9 mouse cellular contexts compared by ENCODE assay signal in the genomic region with DNA sequence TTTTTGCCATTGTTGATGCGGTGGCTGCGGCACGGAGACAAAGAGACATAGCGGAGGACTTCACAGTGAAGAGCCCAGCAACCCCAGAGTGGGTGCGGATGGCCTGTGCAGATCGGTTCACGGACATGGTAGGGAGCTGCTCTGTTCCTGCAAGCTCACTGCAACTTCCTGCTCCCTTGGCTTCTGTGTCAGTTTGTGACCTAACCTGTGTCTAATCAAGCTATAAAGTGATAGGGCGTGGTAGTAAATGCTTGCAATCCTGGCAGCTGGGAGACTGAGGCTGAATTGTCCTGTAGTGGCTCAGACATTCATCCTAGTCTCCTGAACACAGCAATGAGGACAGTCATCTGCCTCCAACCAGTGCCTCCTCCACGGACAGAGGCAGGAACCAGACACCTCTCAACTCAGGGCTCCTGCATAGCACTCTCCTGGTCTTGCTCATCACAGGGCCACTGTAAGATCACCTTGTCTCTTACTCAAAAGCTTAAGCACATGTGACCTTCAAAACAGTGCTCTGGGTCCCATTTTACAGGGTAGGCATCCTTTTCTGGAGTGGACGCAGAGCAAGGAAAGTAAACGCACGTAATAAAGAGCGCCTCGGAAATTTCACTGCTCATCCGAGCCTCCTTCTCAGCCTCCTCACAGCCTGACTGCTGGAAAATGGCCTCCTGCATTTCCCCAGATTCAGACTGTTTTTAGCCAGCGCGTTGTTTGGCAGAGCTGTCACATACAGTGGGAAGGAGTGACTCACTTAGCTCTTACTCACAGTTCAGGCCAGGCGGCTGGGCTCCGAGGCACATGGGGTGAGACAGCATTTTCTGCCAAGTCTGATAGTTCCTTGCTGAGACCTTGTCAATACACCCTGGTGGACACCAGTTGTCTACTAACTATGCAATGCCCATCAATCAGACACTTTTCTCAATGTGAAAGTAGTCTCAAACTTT. TPM values are rescaled to one million over a fixed set of nuclear protein-coding genes. Genes with fewer than 3 reads are reported as not detected.
DNase-seq lines count a peak whose midpoint lies in the region; ATAC-seq and TF ChIP-seq lines count a peak whose summit lies in the region.
"Had no signal": no experiment of that assay in that cellular context is flagged by ENCODE, and none has a peak within 500 bp of the region (broad histone marks: within the 10 kb centered on the region; RNA-seq: fewer than 3 reads in every experiment).

No protein-coding gene starts in this region.

- no peak for ATAC-seq in hindbrain, embryonic 16.5 days
- ATAC-seq in hindbrain, embryonic 11.5 days (ENCODE audit: low FRiP score) = no peak

- no peak overlapping the region for H3K9ac ChIP-seq in hindbrain, embryonic 16.5 days (ENCODE audit: low read depth, low read length)
- H3K9ac ChIP-seq in hindbrain, embryonic 11.5 days (ENCODE audit: low read depth, low read length) = no peak overlapping the region
- H3K9ac ChIP-seq: limb, embryonic 15.5 days had no signal

- TF ChIP-seq CTCF in gastrocnemius, adult 2 months (IDR thresholded peaks at IDR 0.05) = no peak

- H3K4me2 ChIP-seq in myocyte (ENCODE audit: low read depth) = peak overlapping the region; percentile 82
- H3K4me2 ChIP-seq in hindbrain, embryonic 16.5 days (ENCODE audit: low read length) = no peak overlapping the region
- H3K4me2 ChIP-seq in hindbrain, embryonic 11.5 days (replicated peaks; ENCODE audit: low read depth, low read length) = no peak overlapping the region
- H3K4me2 ChIP-seq: limb, embryonic 15.5 days had no signal

- no peaks in the 10 kb centered on the region for H3K36me3 ChIP-seq in myocyte (ENCODE audit: control insufficient read depth, insufficient read depth)
- H3K36me3 ChIP-seq in hindbrain, embryonic 16.5 days (ENCODE audit: control insufficient read depth, insufficient read depth, low read length) = no peaks in the 10 kb centered on the region
- no peaks in the 10 kb centered on the region for H3K36me3 ChIP-seq in hindbrain, embryonic 11.5 days (ENCODE audit: control insufficient read depth, insufficient read depth, low read length)
- H3K36me3 ChIP-seq: limb, embryonic 15.5 days had no signal

- intact Hi-C loops in gastrocnemius, adult 2 months (cut with DNase I) = loop anchor here (1.0 kb wide), 1 partner anchor 38 kb away; no protein-coding TSS in a partner anchor

- TF ChIP-seq POLR2A in myocyte (IDR thresholded peaks at IDR 0.05; ENCODE audit: insufficient read length, low read depth) = no peak

- H3ac ChIP-seq in myocyte (ENCODE audit: control insufficient read depth, insufficient read length) = no peak overlapping the region

- H3K79me2 ChIP-seq in myocyte (ENCODE audit: control insufficient read depth, insufficient read depth) = no peaks in the 10 kb centered on the region

- DNase-seq in 3T3-L1 (ENCODE audit: low read depth, low spot score) (peak; percentile 97), NIH3T3 (ENCODE audit: low read depth) (peak; percentile 96)
- peak; percentile 74 for DNase-seq in gastrocnemius, adult 2 months
- DNase-seq in layer of hippocampus, adult 8-10 months (ENCODE audit: low spot score in 2 of 2) = peak; percentile 41 to 42
- DNase-seq in kidney, adult 11 months = no peak
- DNase-seq in hindbrain, embryonic 11.5 days (ENCODE audit: low spot score) = no peak

- H3K9me3 ChIP-seq in hindbrain, embryonic 16.5 days (ENCODE audit: control insufficient read depth, low read length) = no peaks in the 10 kb centered on the region
- no peaks in the 10 kb centered on the region for H3K9me3 ChIP-seq in hindbrain, embryonic 11.5 days (ENCODE audit: control insufficient read depth, low read length)
- H3K9me3 ChIP-seq: limb, embryonic 15.5 days had no signal

- no peaks in the 10 kb centered on the region for H3K4me1 ChIP-seq in hindbrain, embryonic 16.5 days (ENCODE audit: control insufficient read depth, insufficient read depth, low read depth, low read length)
- no peaks in the 10 kb centered on the region for H3K4me1 ChIP-seq in hindbrain, embryonic 11.5 days (replicated peaks; ENCODE audit: control insufficient read depth, insufficient read depth, low read length)
- H3K4me1 ChIP-seq: limb, embryonic 15.5 days had no signal

- H3K4me3 ChIP-seq in gastrocnemius, adult 2 months = no peak overlapping the region
- H3K4me3 ChIP-seq in myocyte = no peak overlapping the region
- no peak overlapping the region for H3K4me3 ChIP-seq in hindbrain, embryonic 16.5 days (ENCODE audit: low read length)
- H3K4me3 ChIP-seq in hindbrain, embryonic 11.5 days (ENCODE audit: low read depth, low read length) = no peak overlapping the region
- H3K4me3 ChIP-seq: limb, embryonic 15.5 days had no signal

- peak overlapping the region; percentile 63 for H3K27ac ChIP-seq in gastrocnemius, adult 2 months
- no peak overlapping the region for H3K27ac ChIP-seq in hindbrain, embryonic 16.5 days (ENCODE audit: low read depth, low read length)
- no peak overlapping the region for H3K27ac ChIP-seq in hindbrain, embryonic 11.5 days (ENCODE audit: low read depth, low read length)
- H3K27ac ChIP-seq: limb, embryonic 15.5 days had no signal

- WGBS in hindbrain, embryonic 16.5 days = 77% methylated on average over 19 of the region's 19 CpGs
- 84% methylated on average over 19 of the region's 19 CpGs for WGBS in hindbrain, embryonic 11.5 days

- no peaks in the 10 kb centered on the region for H3K27me3 ChIP-seq in myocyte (ENCODE audit: control insufficient read depth, insufficient read depth, insufficient read length)
- no peaks in the 10 kb centered on the region for H3K27me3 ChIP-seq in hindbrain, embryonic 16.5 days (replicated peaks; ENCODE audit: control insufficient read depth, insufficient read depth, low read length)
- no peaks in the 10 kb centered on the region for H3K27me3 ChIP-seq in hindbrain, embryonic 11.5 days (ENCODE audit: control insufficient read depth, insufficient read depth, low read length)
- H3K27me3 ChIP-seq: limb, embryonic 15.5 days had no signal

TF ChIP-seq in myocyte, 11 proteins besides CTCF, POLR2A, EP300 and RAD21:
- no peak for TF ChIP-seq SRF (IDR thresholded peaks at IDR 0.05; ENCODE audit: control insufficient read depth, insufficient read length, low read depth)
- no peak for TF ChIP-seq TCF12 (IDR thresholded peaks at IDR 0.05; ENCODE audit: insufficient read depth, poor library complexity, severe bottlenecking)
- TF ChIP-seq MYOG (IDR thresholded peaks at IDR 0.05; ENCODE audit: control insufficient read depth in 1 of 3, insufficient read depth in 1 of 3, insufficient read length in 2 of 3, low read depth in 2 of 3) = peak in 1 of 3 experiments; percentile 29
- TF ChIP-seq MYOD1 (IDR thresholded peaks at IDR 0.05; ENCODE audit: control insufficient read depth in 1 of 3, insufficient read length in 2 of 3, low read depth in 2 of 3) = peak in 1 of 3 experiments; percentile 44
- no peak for TF ChIP-seq TCF3 (IDR thresholded peaks at IDR 0.05; ENCODE audit: insufficient read length, low read depth)
- TF ChIP-seq CEBPB (IDR thresholded peaks at IDR 0.05; ENCODE audit: insufficient read depth, poor library complexity, severe bottlenecking) = no peak
- TF ChIP-seq E2F4 (IDR thresholded peaks at IDR 0.05; ENCODE audit: insufficient read depth) = no peak
- TF ChIP-seq USF1 (IDR thresholded peaks at IDR 0.05; ENCODE audit: low read depth) = no peak
- no peak for TF ChIP-seq MAX (IDR thresholded peaks at IDR 0.05; ENCODE audit: low read depth)
- no peak for TF ChIP-seq POLR2AphosphoS2 (IDR thresholded peaks at IDR 0.05; ENCODE audit: insufficient read length, low read depth)
- TF ChIP-seq REST (IDR thresholded peaks at IDR 0.05; ENCODE audit: insufficient read depth, insufficient read length) = no peak
TF ChIP-seq in myocyte: peak in this region for 2.

RNA-seq across cellular contexts. Expression of gene Bzw1, which starts 33.5 kb away (rescaled TPM):
- total RNA-seq in gastrocnemius, adult 2 months (2021) = 10 to 100 TPM; 43.3 to 50.5 TPM
- 100 to 1,000 TPM; 104 to 124 (median 112) TPM for total RNA-seq in layer of hippocampus, adult 8-10 months (2022)
- 34.7 TPM for polyA plus RNA-seq in myocyte (2012; fragmentation: generic; extraction: Trizol)
- polyA plus RNA-seq in hindbrain, embryonic 16.5 days (2015; fragmentation: Nextera tagmentation; extraction: Ambion mirVana) = 322 TPM in 2 replicates
- 545 and 568 TPM in 2 replicates for polyA plus RNA-seq in hindbrain, embryonic 11.5 days (2014; fragmentation: Nextera tagmentation; extraction: Ambion mirVana)

Comparison
In these comparisons a context has a peak if more than half of its experiments do, and no peak if none do; other contexts are left out.
1. DNase-seq: peak in 3T3-L1 (single experiment), NIH3T3 (single experiment), gastrocnemius, adult 2 months (single experiment) and layer of hippocampus, adult 8-10 months (2 of 2); none in kidney, adult 11 months (single experiment) and hindbrain, embryonic 11.5 days (single experiment).